Mouse (Mus musculus): ENCODE data around the gene Olfr1173. TPM values are rescaled to one million over a fixed set of nuclear protein-coding genes. Genes with fewer than 3 reads are reported as not detected.

Olfr1173 gene
- not detected in 2 replicates for polyA plus RNA-seq (2016; fragmentation: Nextera tagmentation; extraction: Ambion mirVana)

DNA sequence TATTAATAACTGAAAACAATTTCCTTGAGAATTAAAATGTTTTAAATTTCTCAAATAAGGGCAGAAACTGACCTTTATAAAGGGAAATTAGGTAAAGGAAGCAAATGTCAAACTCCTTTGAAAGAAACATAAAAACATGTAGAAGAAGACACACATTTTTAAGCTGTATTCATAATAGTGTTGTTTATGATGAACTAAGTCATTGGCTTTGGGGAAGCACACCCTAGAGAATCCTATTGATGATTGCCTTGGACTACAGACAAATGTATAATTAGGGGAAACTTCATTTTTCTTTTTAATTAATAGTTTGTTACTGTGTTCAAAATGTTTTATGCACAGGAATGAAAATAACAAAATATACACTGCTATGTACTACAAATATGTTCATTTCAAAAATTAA, at the start of gene Olfr1173:
TSS of gene Olfr1173 (minus strand) at position 101 of the 400 bp plus-strand sequence.
- Histone ChIP-seq H3K27me3 (no peaks in the 10 kb centered on the region), H3K36me3 (no peaks in the 10 kb centered on the region), H3K9ac (no peak within 1 kb of the TSS), H3K9me3 (no peaks in the 10 kb centered on the region), H3K4me1 (no peaks in the 10 kb centered on the region), H3K27ac (no peak within 1 kb of the TSS), H3K4me3 (no peak within 1 kb of the TSS), H3K4me2 (replicated peaks) (no peak within 1 kb of the TSS)
- no peak for ATAC-seq (ENCODE audit: insufficient number of reproducible peaks, insufficient read depth, low FRiP score, low TSS enrichment)

DNA sequence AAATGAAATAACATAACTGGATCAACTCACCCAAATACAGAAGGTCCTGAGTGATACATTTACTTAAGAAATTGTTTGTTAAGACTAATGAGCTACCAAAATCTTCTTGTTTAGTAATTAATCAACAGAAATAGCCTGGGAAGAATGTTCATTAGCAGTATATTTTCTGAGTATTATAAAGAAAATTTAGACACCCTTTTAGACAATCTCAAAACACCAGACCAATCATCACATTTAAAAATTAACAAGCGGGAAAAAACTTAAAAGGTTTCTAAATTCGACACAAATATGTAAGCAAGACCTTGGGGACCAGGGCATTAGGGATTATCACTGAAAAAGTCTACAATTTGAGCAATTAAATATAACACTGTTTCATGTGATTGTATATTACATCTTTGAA, 47.4 kb upstream of the Olfr1173 start, which contains the start of gene Olfr1175-ps:
TSS of gene Olfr1175-ps (minus strand) at position 101 of the 400 bp plus-strand sequence.
- Histone ChIP-seq H3K4me1 (no peaks in the 10 kb centered on the region), H3K4me2 (replicated peaks) (no peak within 1 kb of the TSS), H3K27ac (no peak within 1 kb of the TSS), H3K4me3 (no peak within 1 kb of the TSS), H3K9ac (no peak within 1 kb of the TSS), H3K27me3 (no peaks in the 10 kb centered on the region), H3K9me3 (no peaks in the 10 kb centered on the region), H3K36me3 (no peaks in the 10 kb centered on the region)
- no peak for ATAC-seq (ENCODE audit: insufficient number of reproducible peaks, insufficient read depth, low FRiP score, low TSS enrichment)
- 82% methylated on average over 2 of the region's 2 CpGs for WGBS

DNA sequence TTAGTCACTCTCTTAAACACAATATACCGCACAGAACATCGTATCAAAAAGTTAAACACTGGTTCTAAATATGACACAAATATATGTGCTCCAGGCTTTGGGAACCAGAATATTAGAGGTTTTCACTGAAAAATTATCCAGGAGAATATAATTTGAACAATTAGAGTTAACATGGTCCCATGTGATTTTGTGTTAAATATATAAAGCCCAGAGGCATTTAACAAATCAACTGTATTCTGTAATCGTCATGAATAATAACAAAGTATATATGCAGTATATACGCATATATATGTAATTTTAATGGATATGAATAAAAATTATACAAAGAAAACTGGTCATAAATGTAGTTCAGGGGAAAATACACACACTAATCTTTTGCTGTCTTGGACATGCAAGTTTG, 35.4 kb upstream of the Olfr1173 start, which contains the start of gene Olfr1174-ps:
TSS of gene Olfr1174-ps (minus strand) at position 101 of the 400 bp plus-strand sequence.
- no peak for ATAC-seq (ENCODE audit: insufficient number of reproducible peaks, insufficient read depth, low FRiP score, low TSS enrichment)
- H3K4me1 ChIP-seq, result no peaks in the 10 kb centered on the region
- no peak within 1 kb of the TSS for H3K9ac ChIP-seq
- no peaks in the 10 kb centered on the region for H3K27me3 ChIP-seq
- H3K36me3 ChIP-seq, result no peaks in the 10 kb centered on the region
- H3K4me3 ChIP-seq, result no peak within 1 kb of the TSS
- H3K27ac ChIP-seq, result no peak within 1 kb of the TSS
- WGBS, result 92% methylated on average over 4 of the region's 4 CpGs
- H3K9me3 ChIP-seq, result no peaks in the 10 kb centered on the region
- H3K4me2 ChIP-seq (replicated peaks), result no peak within 1 kb of the TSS

DNA sequence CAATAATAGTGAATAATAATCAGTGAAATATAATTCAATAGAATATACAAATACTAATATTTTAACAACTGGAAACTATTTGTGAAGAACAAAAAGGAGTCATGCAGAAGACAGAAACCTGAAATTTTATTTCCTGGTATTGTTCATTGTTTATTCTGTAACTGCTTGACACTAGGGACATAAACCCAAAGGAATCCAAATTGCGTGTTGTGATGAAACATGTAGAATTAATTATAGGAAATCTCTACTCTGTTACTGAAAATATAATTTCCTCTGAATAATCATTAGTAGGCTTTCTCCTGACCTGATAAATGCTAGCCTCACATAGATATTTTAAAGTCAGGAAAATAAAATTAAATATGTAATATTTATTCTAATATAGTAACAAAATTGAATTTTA, 51.4 kb downstream of the Olfr1173 start, which contains the start of gene Olfr1170:
TSS of gene Olfr1170 (minus strand) at position 101 of the 400 bp plus-strand sequence.
- 85% methylated on average over 1 of the region's 1 CpGs for WGBS
- ATAC-seq (ENCODE audit: insufficient number of reproducible peaks, insufficient read depth, low FRiP score, low TSS enrichment), result no peak
- no peaks in the 10 kb centered on the region for H3K4me1 ChIP-seq
- no peaks in the 10 kb centered on the region for H3K36me3 ChIP-seq
- H3K4me3 ChIP-seq, result no peak within 1 kb of the TSS
- no peak within 1 kb of the TSS for H3K27ac ChIP-seq
- H3K9ac ChIP-seq, result no peak within 1 kb of the TSS
- H3K9me3 ChIP-seq, result no peaks in the 10 kb centered on the region
- H3K27me3 ChIP-seq, result no peaks in the 10 kb centered on the region
- H3K4me2 ChIP-seq (replicated peaks), result no peak within 1 kb of the TSS

Other genes starting within 250 kb of the Olfr1173 start
- not detected in 2 replicates for gene Olfr73, start 242.2 kb downstream of the Olfr1173 start, polyA plus RNA-seq (2016; fragmentation: Nextera tagmentation; extraction: Ambion mirVana)
- not detected in 2 replicates for gene Olfr1162, start 228.7 kb downstream of the Olfr1173 start, polyA plus RNA-seq (2016; fragmentation: Nextera tagmentation; extraction: Ambion mirVana)
- not detected in 2 replicates for gene Olfr1163, start 208.0 kb downstream of the Olfr1173 start, polyA plus RNA-seq (2016; fragmentation: Nextera tagmentation; extraction: Ambion mirVana)
- not detected in 2 replicates for gene Olfr1164, start 185.9 kb downstream of the Olfr1173 start, polyA plus RNA-seq (2016; fragmentation: Nextera tagmentation; extraction: Ambion mirVana)
- gene Olfr1166, start 151.6 kb downstream of the Olfr1173 start, polyA plus RNA-seq (2016; fragmentation: Nextera tagmentation; extraction: Ambion mirVana), result not detected in 2 replicates
- gene Olfr1167, start 124.7 kb downstream of the Olfr1173 start, polyA plus RNA-seq (2016; fragmentation: Nextera tagmentation; extraction: Ambion mirVana), result not detected in 2 replicates
- not detected in 2 replicates for gene Olfr1168, start 98.0 kb downstream of the Olfr1173 start, polyA plus RNA-seq (2016; fragmentation: Nextera tagmentation; extraction: Ambion mirVana)
- gene Olfr1170, start 51.5 kb downstream of the Olfr1173 start, polyA plus RNA-seq (2016; fragmentation: Nextera tagmentation; extraction: Ambion mirVana), result not detected in 2 replicates
- not detected in 2 replicates for gene Olfr1174-ps, start 35.3 kb upstream of the Olfr1173 start, polyA plus RNA-seq (2016; fragmentation: Nextera tagmentation; extraction: Ambion mirVana)
- gene Olfr1175-ps, start 47.3 kb upstream of the Olfr1173 start, polyA plus RNA-seq (2016; fragmentation: Nextera tagmentation; extraction: Ambion mirVana), result not detected in 2 replicates
- gene Olfr1176, start 56.8 kb upstream of the Olfr1173 start, polyA plus RNA-seq (2016; fragmentation: Nextera tagmentation; extraction: Ambion mirVana), result not detected in 2 replicates
- gene Olfr1177-ps, start 66.6 kb upstream of the Olfr1173 start, polyA plus RNA-seq (2016; fragmentation: Nextera tagmentation; extraction: Ambion mirVana), result not detected in 2 replicates
- not detected in 2 replicates for gene Olfr1178, start 107.2 kb upstream of the Olfr1173 start, polyA plus RNA-seq (2016; fragmentation: Nextera tagmentation; extraction: Ambion mirVana)
- not detected in 2 replicates for gene Olfr1179, start 126.6 kb upstream of the Olfr1173 start, polyA plus RNA-seq (2016; fragmentation: Nextera tagmentation; extraction: Ambion mirVana)
- gene Olfr1180, start 139.3 kb upstream of the Olfr1173 start, polyA plus RNA-seq (2016; fragmentation: Nextera tagmentation; extraction: Ambion mirVana), result not detected in 2 replicates
- not detected in 2 replicates for gene Olfr1181, start 146.3 kb upstream of the Olfr1173 start, polyA plus RNA-seq (2016; fragmentation: Nextera tagmentation; extraction: Ambion mirVana)
- not detected in 2 replicates for gene Gm13757, start 169.3 kb upstream of the Olfr1173 start, polyA plus RNA-seq (2016; fragmentation: Nextera tagmentation; extraction: Ambion mirVana)
- not detected in 2 replicates for gene Olfr1183, start 175.0 kb upstream of the Olfr1173 start, polyA plus RNA-seq (2016; fragmentation: Nextera tagmentation; extraction: Ambion mirVana)
- not detected in 2 replicates for gene Olfr1184, start 203.7 kb upstream of the Olfr1173 start, polyA plus RNA-seq (2016; fragmentation: Nextera tagmentation; extraction: Ambion mirVana)
- not detected in 2 replicates for gene Olfr1185-ps1, start 213.4 kb upstream of the Olfr1173 start, polyA plus RNA-seq (2016; fragmentation: Nextera tagmentation; extraction: Ambion mirVana)
- gene Olfr1186, start 238.7 kb upstream of the Olfr1173 start, polyA plus RNA-seq (2016; fragmentation: Nextera tagmentation; extraction: Ambion mirVana), result not detected in 2 replicates